Mouse (Mus musculus): Measurements from ENCODE around the gene Prox2.

Gene Prox2

DNA sequence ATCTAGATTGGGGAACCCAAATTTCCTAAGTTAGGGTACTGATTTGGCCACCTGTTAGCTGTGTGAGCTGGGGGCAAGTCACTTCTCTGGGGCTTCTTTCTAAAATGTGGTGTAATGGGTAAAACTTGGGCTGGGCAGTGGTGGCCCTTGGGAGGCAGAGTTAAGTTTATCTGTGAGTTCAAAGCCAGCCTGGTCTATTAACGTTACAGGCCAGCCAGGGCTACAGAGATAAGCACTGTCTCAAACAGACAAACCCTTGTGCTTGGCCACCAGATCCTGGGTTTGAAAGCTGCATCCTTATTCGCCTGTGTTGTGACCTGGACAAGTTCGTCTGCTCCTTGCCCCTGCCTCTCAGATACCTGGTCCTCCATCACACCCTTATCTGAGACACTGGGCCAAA, 19.4 kb downstream of the Prox2 start:
- DNase-seq = no peak

DNA sequence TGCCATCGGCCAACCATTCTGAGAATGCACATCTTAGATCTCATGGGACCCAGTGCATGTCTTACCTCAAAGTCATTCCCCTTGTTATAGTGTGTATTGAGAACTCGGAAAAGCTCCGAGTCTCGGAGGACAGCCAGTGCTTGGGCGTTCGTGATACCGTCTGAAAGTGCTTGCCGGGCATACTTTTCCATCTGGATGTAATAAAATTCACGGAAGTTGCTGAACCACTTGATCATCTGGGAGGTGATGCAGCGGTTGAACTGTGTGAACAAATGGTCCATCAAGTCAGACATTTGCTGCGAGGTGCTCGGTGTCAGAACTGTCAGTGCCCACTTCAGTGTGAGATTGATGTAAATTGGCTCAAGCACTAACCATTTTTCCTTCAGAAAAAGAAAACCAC, 22.7 kb downstream of the Prox2 start:
- no peak for DNase-seq

DNA sequence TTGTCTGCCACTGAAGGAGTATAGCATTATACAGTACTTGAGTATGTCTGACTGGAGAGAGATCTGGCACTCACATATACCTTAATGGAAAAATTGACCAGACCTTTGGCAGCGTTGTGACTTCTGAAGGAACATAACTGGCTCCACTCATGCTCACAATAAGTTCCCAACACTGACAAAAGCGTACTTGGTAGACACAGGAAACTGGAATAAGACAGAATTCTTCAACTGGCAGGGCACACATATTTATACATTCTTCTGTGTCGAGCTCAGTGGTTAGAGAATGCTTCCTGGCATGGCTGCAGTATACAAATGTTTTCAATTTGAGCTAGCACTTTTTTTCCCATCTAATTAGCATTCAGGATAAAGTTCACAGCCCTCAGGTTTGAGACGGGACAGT, 25.6 kb downstream of the Prox2 start:
- DNase-seq = no peak

DNA sequence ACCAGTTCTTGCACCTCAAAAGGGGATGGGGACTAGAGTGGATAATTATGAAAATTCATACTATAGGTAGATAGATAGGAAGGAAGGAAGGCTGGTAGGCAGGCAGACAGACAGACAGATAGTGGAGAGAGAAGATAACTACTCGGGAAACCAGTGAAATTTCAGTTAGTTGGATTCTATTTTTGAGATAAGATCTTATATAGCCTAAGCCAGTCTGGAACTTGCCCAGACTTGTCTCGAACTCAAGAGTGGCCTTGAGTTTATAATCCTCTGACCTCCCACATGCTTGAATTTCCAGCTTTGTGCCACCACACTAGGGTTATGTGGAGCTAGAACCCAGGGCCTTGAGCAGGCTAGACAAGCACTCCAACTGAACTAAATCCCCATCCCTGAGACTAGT, 26.3 kb downstream of the Prox2 start:
- DNase-seq = no peak

DNA sequence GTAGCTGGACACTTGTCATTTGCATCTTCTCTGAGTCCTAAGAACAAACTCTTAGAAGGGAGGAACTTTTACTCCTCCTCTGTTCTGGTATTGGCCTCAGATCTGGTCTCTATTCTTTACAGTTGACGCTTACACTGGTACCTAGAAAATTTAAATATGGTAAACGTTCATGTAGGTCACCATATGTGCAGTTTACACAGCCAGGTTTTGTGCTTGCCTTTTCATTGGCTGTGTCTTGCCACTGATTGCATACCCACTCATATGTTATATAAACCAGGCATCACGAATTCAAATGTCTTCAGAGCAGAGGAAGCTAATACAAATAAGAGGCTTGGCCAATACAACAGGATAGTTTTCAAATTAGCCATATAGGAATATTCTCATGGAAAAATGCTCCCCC, 33.5 kb downstream of the Prox2 start:
- no peak for DNase-seq

DNA sequence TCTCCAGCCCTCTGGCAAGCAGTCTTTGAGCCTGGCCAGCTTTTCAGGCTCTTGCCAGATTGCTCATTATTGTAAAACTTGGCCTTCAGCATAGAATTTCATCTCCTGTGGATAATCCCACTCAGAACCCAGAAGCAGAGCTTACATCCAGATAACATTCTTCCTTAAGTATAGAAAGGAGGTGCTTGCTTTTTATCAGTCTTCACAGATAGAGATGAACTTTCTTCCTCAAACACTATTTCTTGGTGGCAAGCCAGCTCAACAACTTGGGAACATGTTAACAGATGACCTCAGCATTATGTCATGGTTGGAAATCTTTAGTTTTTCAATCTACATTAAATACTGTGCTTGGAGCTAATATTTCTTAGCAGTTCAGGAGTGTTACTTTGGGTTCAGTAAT, 39.5 kb downstream of the Prox2 start:
- DNase-seq = no peak

DNA sequence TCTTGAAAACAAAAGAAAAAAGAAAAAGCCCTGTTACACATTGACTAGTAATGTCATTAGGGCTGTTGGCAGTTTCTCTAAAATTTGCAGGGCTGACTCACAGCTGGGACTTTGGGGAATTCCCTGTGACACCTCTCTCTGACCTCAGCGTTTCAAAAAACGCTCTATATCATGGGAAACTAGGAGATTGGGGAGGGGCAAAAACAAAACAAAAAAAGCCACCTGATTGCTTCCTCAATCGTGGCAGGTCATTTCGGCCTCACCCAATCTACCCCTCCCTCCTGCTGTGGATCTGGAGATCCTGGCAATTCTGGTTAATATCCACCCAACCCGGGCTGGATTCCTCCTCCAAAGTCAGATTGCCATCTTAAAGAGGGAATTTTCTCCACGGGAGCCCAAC, 59.3 kb downstream of the Prox2 start:
- DNase-seq = no peak

Measured in lung, adult 18-20 months (tissue).